In genomic region chr10:127083292-127083914, GRCm38 (mm10) we compare ENCODE assay signal across 20 mouse cellular contexts. TPM values are rescaled to one million over a fixed set of nuclear protein-coding genes. Genes with fewer than 3 reads are reported as not detected.
DNase-seq lines count a peak whose midpoint lies in the region; ATAC-seq and TF ChIP-seq lines count a peak whose summit lies in the region.
"Had no signal": no experiment of that assay in that cellular context is flagged by ENCODE, and none has a peak within 500 bp of the region (broad histone marks: within the 10 kb centered on the region; RNA-seq: fewer than 3 reads in every experiment).

No protein-coding gene starts in this region.

- 38% methylated on average over 8 of the region's 8 CpGs for WGBS in olfactory bulb, adult 2 months
- 37% methylated on average over 8 of the region's 8 CpGs for WGBS in forebrain, embryonic 16.5 days

- H3K36me3 ChIP-seq in forebrain, embryonic 16.5 days (ENCODE audit: control insufficient read depth, insufficient read depth): peaks cover 4% of the 10 kb centered on the region; the same call in 1 of the 2 replicates
- H3K36me3 ChIP-seq: embryonic facial prominence, embryonic 15.5 days; G1E; heart, embryonic 13.5 days; limb, embryonic 10.5 days had no signal

- H3K4me2 ChIP-seq in forebrain, embryonic 16.5 days (ENCODE audit: low read length): no peak overlapping the region
- H3K4me2 ChIP-seq: embryonic facial prominence, embryonic 15.5 days; heart, embryonic 13.5 days; liver, embryonic 11.5 days had no signal

- intact Hi-C loops in left cerebral cortex, adult 2 months (cut with DNase I): no loop called here

- H3K9ac ChIP-seq in forebrain, embryonic 16.5 days (replicated peaks; ENCODE audit: low read depth, low read length): no peak overlapping the region
- H3K9ac ChIP-seq: embryonic facial prominence, embryonic 15.5 days; forebrain, postnatal 0 days; heart, embryonic 13.5 days had no signal

- peak overlapping the region; percentile 17; the same call in 1 of the 2 replicates for H3K27ac ChIP-seq in left cerebral cortex, adult 2 months
- peak overlapping the region; percentile 40; the same call in 1 of the 2 replicates for H3K27ac ChIP-seq in olfactory bulb, adult 2 months (ENCODE audit: insufficient read depth, low read depth, low read length)
- H3K27ac ChIP-seq in forebrain, embryonic 16.5 days (ENCODE audit: low read length): no peak overlapping the region
- H3K27ac ChIP-seq: embryonic facial prominence, embryonic 15.5 days; heart, embryonic 13.5 days; limb, embryonic 10.5 days had no signal

- peaks cover 38% of the 10 kb centered on the region for H3K4me1 ChIP-seq in olfactory bulb, adult 2 months (ENCODE audit: control insufficient read depth, insufficient read depth, low read length)
- peaks cover 29% of the 10 kb centered on the region for H3K4me1 ChIP-seq in forebrain, embryonic 16.5 days (replicated peaks; ENCODE audit: control insufficient read depth, insufficient read depth, low read length)

- H3K9me3 ChIP-seq in forebrain, embryonic 16.5 days (ENCODE audit: control insufficient read depth, low read length): no peaks in the 10 kb centered on the region
- H3K9me3 ChIP-seq: embryonic facial prominence, embryonic 15.5 days; heart, embryonic 13.5 days; limb, embryonic 10.5 days had no signal

- TF ChIP-seq CTCF in left cerebral cortex, adult 2 months (IDR thresholded peaks at IDR 0.05): no peak; the same call in 1 of the 2 replicates
- no peak for TF ChIP-seq CTCF in olfactory bulb, adult 2 months (IDR thresholded peaks at IDR 0.05; ENCODE audit: insufficient read depth, low read depth, low read length)

- TF ChIP-seq POLR2A in olfactory bulb, adult 2 months (IDR thresholded peaks at IDR 0.05; ENCODE audit: insufficient read depth, low read depth, low read length): no peak

- no peak overlapping the region for H3K4me3 ChIP-seq in left cerebral cortex, adult 2 months
- no peak overlapping the region for H3K4me3 ChIP-seq in olfactory bulb, adult 2 months (ENCODE audit: insufficient read depth, low read depth, low read length)
- H3K4me3 ChIP-seq in forebrain, embryonic 16.5 days (replicated peaks; ENCODE audit: low read length): no peak overlapping the region
- H3K4me3 ChIP-seq: embryonic facial prominence, embryonic 15.5 days; heart, embryonic 13.5 days; limb, embryonic 10.5 days had no signal

- ATAC-seq in forebrain, embryonic 16.5 days: no peak
- ATAC-seq: forebrain, postnatal 0 days; hindbrain, embryonic 16.5 days had no signal

- peak; percentile 65 for DNase-seq in cerebellum, adult 9-11 months
- no peak for DNase-seq in cerebellum, adult 8-10 months
- DNase-seq in left cerebral cortex, adult 2 months (ENCODE audit: extremely low spot score in 1 of 2, low spot score in 2 of 2): no peak
- DNase-seq in left cerebral cortex, adult 18-20 months (ENCODE audit: low spot score in 2 of 2): no peak
- peak; percentile 50 for DNase-seq in MN1 (ENCODE audit: low spot score)
- DNase-seq: embryo, embryonic 11 days; forebrain, postnatal 0 days; kidney, adult 18-20 months; kidney, postnatal 10 days; lung, adult 2 months; retina, postnatal 1 day; thymus, postnatal 14 days had no signal

- peaks cover 14% of the 10 kb centered on the region for H3K27me3 ChIP-seq in forebrain, embryonic 16.5 days (replicated peaks; ENCODE audit: control insufficient read depth, insufficient read depth, low read length)

RNA-seq across cellular contexts. Expression of gene Agap2, which starts 8.3 kb away (rescaled TPM):
- 100 to 1,000 TPM; 627 to 694 TPM for total RNA-seq in left cerebral cortex, adult 2 months (2021)
- 100 to 1,000 TPM; 594 to 629 TPM for total RNA-seq in left cerebral cortex, adult 18-20 months (2021)
- 219 TPM in 1 of 2 replicates, not detected in the other for polyA plus RNA-seq in olfactory bulb, adult 2 months (2012; ENCODE audit: insufficient read depth, insufficient read length, low replicate concordance, missing spikeins)
- 2.2 and 4.7 TPM in 2 replicates for polyA plus RNA-seq in forebrain, embryonic 16.5 days (2015; fragmentation: Nextera tagmentation; extraction: Ambion mirVana)
- polyA plus RNA-seq: heart, embryonic 13.5 days had no signal

RNA-seq across cellular contexts. Expression of gene Tspan31, which starts 13.3 kb away (rescaled TPM):
- 10 to 100 TPM; 63.7 to 64.4 TPM for total RNA-seq in left cerebral cortex, adult 2 months (2021)
- 10 to 100 TPM; 69.3 to 69.4 TPM for total RNA-seq in left cerebral cortex, adult 18-20 months (2021)
- polyA plus RNA-seq in olfactory bulb, adult 2 months (2012; ENCODE audit: insufficient read depth, insufficient read length, low replicate concordance, missing spikeins): not detected in 2 replicates
- 119 and 120 TPM in 2 replicates for polyA plus RNA-seq in forebrain, embryonic 16.5 days (2015; fragmentation: Nextera tagmentation; extraction: Ambion mirVana)

RNA-seq across cellular contexts. Expression of gene Cdk4, which starts 20.1 kb away (rescaled TPM):
- total RNA-seq in left cerebral cortex, adult 2 months (2021): 10 to 100 TPM; 74.4 to 75.2 TPM
- total RNA-seq in left cerebral cortex, adult 18-20 months (2021): 10 to 100 TPM; 67.9 to 71.8 TPM
- not detected in 2 replicates for polyA plus RNA-seq in olfactory bulb, adult 2 months (2012; ENCODE audit: insufficient read depth, insufficient read length, low replicate concordance, missing spikeins)
- 1,494 and 1,664 TPM in 2 replicates for polyA plus RNA-seq in forebrain, embryonic 16.5 days (2015; fragmentation: Nextera tagmentation; extraction: Ambion mirVana)

RNA-seq across cellular contexts. Expression of gene March9, which starts 23.4 kb away (rescaled TPM):
- total RNA-seq in left cerebral cortex, adult 2 months (2021): 10 to 100 TPM; 18.1 to 22.5 TPM
- total RNA-seq in left cerebral cortex, adult 18-20 months (2021): 10 to 100 TPM; 20.0 to 23.1 TPM
- not detected in 2 replicates for polyA plus RNA-seq in olfactory bulb, adult 2 months (2012; ENCODE audit: insufficient read depth, insufficient read length, low replicate concordance, missing spikeins)
- 5.3 and 6.6 TPM in 2 replicates for polyA plus RNA-seq in forebrain, embryonic 16.5 days (2015; fragmentation: Nextera tagmentation; extraction: Ambion mirVana)

RNA-seq across cellular contexts. Expression of gene Cyp27b1, which starts 35.4 kb away (rescaled TPM):
- under 1 TPM; 0.36 to 0.77 TPM for total RNA-seq in left cerebral cortex, adult 2 months (2021)
- under 1 TPM; 0.30 to 0.45 TPM for total RNA-seq in left cerebral cortex, adult 18-20 months (2021)
- polyA plus RNA-seq in olfactory bulb, adult 2 months (2012; ENCODE audit: insufficient read depth, insufficient read length, low replicate concordance, missing spikeins): not detected in 2 replicates
- polyA plus RNA-seq in forebrain, embryonic 16.5 days (2015; fragmentation: Nextera tagmentation; extraction: Ambion mirVana): 0.20 and 0.26 TPM in 2 replicates
- polyA plus RNA-seq: liver, embryonic 11.5 days had no signal

Comparison
In these comparisons a context has a peak if more than half of its experiments do, and no peak if none do; other contexts are left out.
1. DNase-seq: peak in cerebellum, adult 9-11 months (single experiment) and MN1 (single experiment); none in cerebellum, adult 8-10 months (single experiment), left cerebral cortex, adult 2 months (0 of 2) and left cerebral cortex, adult 18-20 months (0 of 2).